Mouse (Mus musculus): ENCODE results near the gene Stpg1. TPM values are rescaled to one million over a fixed set of nuclear protein-coding genes. Genes with fewer than 3 reads are reported as not detected.

Stpg1 gene
- total RNA-seq, 2 experiments from 2014 or later, result 1.7 to 1.8 TPM

Small RNA genes within 50 kb of the gene (microRNA-seq; reads per million reads assigned to microRNA genes)
- 0 to 0.45 reads per million in 2 experiments for gene Gm25317

Other genes with a start within 250 kb of the Stpg1 start
- gene Clic4, start 222.0 kb upstream of the Stpg1 start, total RNA-seq (2021), result 10 to 100 TPM; 37.8 to 40.9 TPM
- gene Srrm1, start 141.5 kb upstream of the Stpg1 start, total RNA-seq (2021), result 100 to 1,000 TPM; 124 to 133 TPM
- 1 to 10 TPM in 1 of 2 experiments, under 1 TPM in 1; 0.60 to 1.2 TPM for gene Ncmap, start 96.6 kb upstream of the Stpg1 start, total RNA-seq (2021)
- gene Rcan3, start 60.9 kb upstream of the Stpg1 start, total RNA-seq (2021), result 10 to 100 TPM; 30.6 to 32.5 TPM
- 10 to 100 TPM; 77.5 to 92.8 TPM for gene Nipal3, start 248 bp downstream of the Stpg1 start, total RNA-seq (2021)
- gene Grhl3, start 78.8 kb downstream of the Stpg1 start, total RNA-seq (2021), result under 1 TPM; 0.41 to 0.43 TPM
- gene Ifnlr1, start 191.5 kb downstream of the Stpg1 start, total RNA-seq (2021), result under 1 TPM; 0.19 to 0.37 TPM
- under 1 TPM in 1 of 2 experiments, not detected in 1; 0.12 TPM for gene Il22ra1, start 233.4 kb downstream of the Stpg1 start, total RNA-seq (2021)